Mouse (Mus musculus) gastrocnemius, adult 8-10 months (tissue): ENCODE measurements around the gene Ypel2. TPM values are rescaled to one million over a fixed set of nuclear protein-coding genes. Genes with fewer than 3 reads are reported as not detected.

Experiments
- DNase-seq, 2 experiments: peaks; one replicate each; pipeline ENCODE4 v3.0.0; 2022; ENCODE audit warnings: low spot score in 2 of 2
- total RNA-seq, 4 experiments: library from RNA; stranded (reverse); gene quantifications; 2 replicates each; pipeline ENCODE4 v1.2.4; 2022

Ypel2 gene
- total RNA-seq, 4 experiments from 2014 or later = 4.5 to 6.8 (median 4.9) TPM

GRCm38 (mm10) chr11:86934895-86935294 lies 58.6 kb downstream of the Ypel2 start:
- no peak for DNase-seq

- no peak for DNase-seq
These were observed 61.3 kb downstream of the Ypel2 start for GRCm38 (mm10) chr11:86932201-86932600.

- DNase-seq = no peak
These were observed 62.8 kb downstream of the Ypel2 start for GRCm38 (mm10) chr11:86930636-86931180.

- no peak for DNase-seq
These were observed 63.5 kb downstream of the Ypel2 start for GRCm38 (mm10) chr11:86929985-86930384.

GRCm38 (mm10) chr11:86929531-86929930 lies 64.0 kb downstream of the Ypel2 start:
- DNase-seq = no peak

- DNase-seq = no peak
These were observed 68.3 kb downstream of the Ypel2 start for GRCm38 (mm10) chr11:86925085-86925638.

GRCm38 (mm10) chr11:86924629-86925028 lies 68.9 kb downstream of the Ypel2 start:
- no peak for DNase-seq

GRCm38 (mm10) chr11:86923654-86924053 lies 69.9 kb downstream of the Ypel2 start:
- no peak for DNase-seq

GRCm38 (mm10) chr11:86922029-86922428 lies 71.5 kb downstream of the Ypel2 start:
- DNase-seq = no peak

GRCm38 (mm10) chr11:86921335-86921734 lies 72.2 kb downstream of the Ypel2 start:
- DNase-seq = peak; percentile 24 to 50

GRCm38 (mm10) chr11:86920111-86921080 lies 73.1 kb downstream of the Ypel2 start:
- DNase-seq = peak; percentile 57 to 67

GRCm38 (mm10) chr11:86919468-86919867 lies 74.0 kb downstream of the Ypel2 start:
- peak in 1 of 2 experiments; percentile 9 for DNase-seq

GRCm38 (mm10) chr11:86917536-86917935 lies 76.0 kb downstream of the Ypel2 start:
- no peak for DNase-seq

GRCm38 (mm10) chr11:86916596-86917249 lies 76.8 kb downstream of the Ypel2 start:
- DNase-seq = no peak

- DNase-seq = no peak
These were observed 79.2 kb downstream of the Ypel2 start for GRCm38 (mm10) chr11:86914329-86914728.

- DNase-seq = no peak
These were observed 83.3 kb downstream of the Ypel2 start for GRCm38 (mm10) chr11:86910244-86910643.

- no peak for DNase-seq
These were observed 84.5 kb downstream of the Ypel2 start for GRCm38 (mm10) chr11:86909028-86909427.

GRCm38 (mm10) chr11:86907889-86908590 lies 85.5 kb downstream of the Ypel2 start:
- no peak for DNase-seq

GRCm38 (mm10) chr11:86906767-86907662 lies 86.5 kb downstream of the Ypel2 start:
- no peak for DNase-seq

GRCm38 (mm10) chr11:86906257-86906656 lies 87.2 kb downstream of the Ypel2 start:
- no peak for DNase-seq
